In the genomic region with DNA sequence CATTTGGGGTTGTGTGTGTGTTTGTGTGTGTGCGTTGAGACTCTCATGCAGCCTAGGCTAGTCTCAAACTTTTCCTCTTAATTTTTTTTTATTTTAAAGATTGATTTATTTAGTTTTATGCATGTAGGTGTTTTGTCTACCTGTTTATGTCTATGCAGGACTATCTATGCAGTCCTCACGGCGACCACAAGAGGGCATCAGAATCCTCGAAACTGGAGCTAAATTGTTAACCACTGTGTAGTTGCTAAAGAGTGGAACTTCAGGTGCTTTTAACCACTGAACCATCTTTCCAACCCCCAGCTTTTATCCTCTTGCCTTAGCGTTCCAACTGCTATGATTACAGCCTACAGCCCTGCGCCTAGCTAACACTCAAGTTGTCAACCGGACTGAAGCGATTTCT, we compare ENCODE assay signal across 9 mouse cellular contexts. TPM values are rescaled to one million over a fixed set of nuclear protein-coding genes. Genes with fewer than 3 reads are reported as not detected.
DNase-seq lines count a peak whose midpoint lies in the region; ATAC-seq and TF ChIP-seq lines count a peak whose summit lies in the region.
"Had no signal": no experiment of that assay in that cellular context is flagged by ENCODE, and none has a peak within 500 bp of the region (broad histone marks: within the 10 kb centered on the region; RNA-seq: fewer than 3 reads in every experiment).

No protein-coding gene starts in this region.

- no peaks in the 10 kb centered on the region for H3K27me3 ChIP-seq in embryonic facial prominence, embryonic 10.5 days (replicated peaks; ENCODE audit: low read depth, poor library complexity, severe bottlenecking)
- H3K27me3 ChIP-seq in midbrain, embryonic 13.5 days, result no peaks in the 10 kb centered on the region

- intact Hi-C loops in left cerebral cortex, adult 2 months (cut with DNase I), result loop anchor here (1.0 to 10.0 kb wide), 3 partner anchors 88 to 1474 kb away; no protein-coding TSS in a partner anchor

- no peak overlapping the region for H3K27ac ChIP-seq in embryonic facial prominence, embryonic 10.5 days (replicated peaks)
- no peak overlapping the region for H3K27ac ChIP-seq in left cerebral cortex, adult 2 months
- no peak overlapping the region for H3K27ac ChIP-seq in midbrain, embryonic 13.5 days

- 49% methylated on average over 8 of the region's 8 CpGs for WGBS in embryonic facial prominence, embryonic 10.5 days
- 53% methylated on average over 8 of the region's 8 CpGs for WGBS in midbrain, embryonic 13.5 days

- H3K4me2 ChIP-seq in midbrain, embryonic 13.5 days (replicated peaks), result no peak overlapping the region

- no peak overlapping the region for H3K9ac ChIP-seq in midbrain, embryonic 13.5 days (replicated peaks)

- no peaks in the 10 kb centered on the region for H3K9me3 ChIP-seq in embryonic facial prominence, embryonic 10.5 days
- no peaks in the 10 kb centered on the region for H3K9me3 ChIP-seq in midbrain, embryonic 13.5 days

- no peak overlapping the region for H3K4me3 ChIP-seq in embryonic facial prominence, embryonic 10.5 days
- H3K4me3 ChIP-seq in left cerebral cortex, adult 2 months, result no peak overlapping the region
- H3K4me3 ChIP-seq in midbrain, embryonic 13.5 days (replicated peaks), result no peak overlapping the region

- no peaks in the 10 kb centered on the region for H3K4me1 ChIP-seq in embryonic facial prominence, embryonic 10.5 days
- H3K4me1 ChIP-seq in midbrain, embryonic 13.5 days (replicated peaks), result no peaks in the 10 kb centered on the region

- peak; percentile 80 for TF ChIP-seq CTCF in left cerebral cortex, adult 2 months (IDR thresholded peaks at IDR 0.05)

- no peaks in the 10 kb centered on the region for H3K36me3 ChIP-seq in embryonic facial prominence, embryonic 10.5 days (replicated peaks)
- H3K36me3 ChIP-seq in midbrain, embryonic 13.5 days, result no peaks in the 10 kb centered on the region

- DNase-seq in cerebellum, adult 11 months, result peak; percentile 10
- DNase-seq in cerebellum, adult 11-12 months, result no peak
- DNase-seq in adipocyte (ENCODE audit: low spot score), result peak; percentile 30
- DNase-seq in embryonic facial prominence, embryonic 10.5 days (ENCODE audit: low spot score), result peak; percentile 66
- DNase-seq in left cerebral cortex, adult 2 months (ENCODE audit: extremely low spot score in 1 of 2, low spot score in 2 of 2), result peak; percentile 57 to 69
- peak; percentile 84 for DNase-seq in testis, postnatal 10 days (ENCODE audit: low spot score)

- peak; percentile 32 to 56; a peak in 3 of 4 replicates for ATAC-seq in hematopoietic stem cell, adult 5-6 weeks (replicated peaks in 1 of 2; ENCODE audit: insufficient read depth in 1 of 2, low FRiP score in 2 of 2, low TSS enrichment in 1 of 2, low read depth in 1 of 2, poor library complexity in 2 of 2, severe bottlenecking in 2 of 2)
- 0 out of 2 replicates have a peak, but pooled peaks have one; percentile 40 for ATAC-seq in midbrain, embryonic 13.5 days

RNA-seq across cellular contexts. Expression of a gene that starts 4.1 kb away (rescaled TPM):
- polyA plus RNA-seq in embryonic facial prominence, embryonic 10.5 days (2016; fragmentation: Nextera tagmentation; extraction: Ambion mirVana), result 0.08 TPM in 1 of 2 replicates, not detected in the other
- not detected in 2 replicates for total RNA-seq in hematopoietic stem cell, adult 5-6 weeks (2017)
- not detected for total RNA-seq in left cerebral cortex, adult 2 months (2021)
- polyA plus RNA-seq in midbrain, embryonic 13.5 days (2015; fragmentation: Nextera tagmentation; extraction: Ambion mirVana), result not detected in 2 replicates
- polyA plus RNA-seq: large intestine, adult 2 months had no signal

RNA-seq across cellular contexts. Expression of a gene that starts 4.2 kb away (rescaled TPM):
- 0.28 TPM in 1 of 2 replicates, not detected in the other for polyA plus RNA-seq in embryonic facial prominence, embryonic 10.5 days (2016; fragmentation: Nextera tagmentation; extraction: Ambion mirVana)
- total RNA-seq in hematopoietic stem cell, adult 5-6 weeks (2017), result not detected in 2 replicates
- total RNA-seq in left cerebral cortex, adult 2 months (2021), result not detected
- not detected in 2 replicates for polyA plus RNA-seq in midbrain, embryonic 13.5 days (2015; fragmentation: Nextera tagmentation; extraction: Ambion mirVana)
- polyA plus RNA-seq: large intestine, adult 2 months had no signal

RNA-seq across cellular contexts. Expression of a gene that starts 14.7 kb away (rescaled TPM):
- polyA plus RNA-seq in embryonic facial prominence, embryonic 10.5 days (2016; fragmentation: Nextera tagmentation; extraction: Ambion mirVana), result 1.6 and 2.6 TPM in 2 replicates
- total RNA-seq in hematopoietic stem cell, adult 5-6 weeks (2017), result not detected in 2 replicates
- total RNA-seq in left cerebral cortex, adult 2 months (2021), result not detected
- polyA plus RNA-seq in midbrain, embryonic 13.5 days (2015; fragmentation: Nextera tagmentation; extraction: Ambion mirVana), result 1.3 and 1.7 TPM in 2 replicates
- polyA plus RNA-seq: large intestine, adult 2 months had no signal

RNA-seq across cellular contexts. Expression of a gene that starts 34.9 kb away (rescaled TPM):
- polyA plus RNA-seq in embryonic facial prominence, embryonic 10.5 days (2016; fragmentation: Nextera tagmentation; extraction: Ambion mirVana), result not detected in 2 replicates
- not detected in 2 replicates for total RNA-seq in hematopoietic stem cell, adult 5-6 weeks (2017)
- not detected for total RNA-seq in left cerebral cortex, adult 2 months (2021)
- polyA plus RNA-seq in midbrain, embryonic 13.5 days (2015; fragmentation: Nextera tagmentation; extraction: Ambion mirVana), result not detected in 2 replicates
- polyA plus RNA-seq: large intestine, adult 2 months had no signal

RNA-seq across cellular contexts. Expression of a gene that starts 52.3 kb away (rescaled TPM):
- not detected in 2 replicates for polyA plus RNA-seq in embryonic facial prominence, embryonic 10.5 days (2016; fragmentation: Nextera tagmentation; extraction: Ambion mirVana)
- not detected in 2 replicates for total RNA-seq in hematopoietic stem cell, adult 5-6 weeks (2017)
- not detected for total RNA-seq in left cerebral cortex, adult 2 months (2021)
- not detected in 2 replicates for polyA plus RNA-seq in midbrain, embryonic 13.5 days (2015; fragmentation: Nextera tagmentation; extraction: Ambion mirVana)
- polyA plus RNA-seq: large intestine, adult 2 months had no signal
